8 mouse cellular contexts compared by ENCODE assay signal in genomic region chr15:80254847-80255645, GRCm38 (mm10). TPM values are rescaled to one million over a fixed set of nuclear protein-coding genes. Genes with fewer than 3 reads are reported as not detected.
A peak's percentile ranks its signal among the peaks of the same experiment; 100 is the strongest.
DNase-seq lines count a peak whose midpoint lies in the region; ATAC-seq lines count a peak whose summit lies in the region.

Gene Atf4 (plus strand): TSS chr15:80255184.

- H3K4me1 ChIP-seq in heart, embryonic 14.5 days (ENCODE audit: control insufficient read depth in 2 of 2, insufficient read depth in 2 of 2, low read length in 2 of 2): peaks cover 24 to 50% of the 10 kb centered on the region in 2 experiments
- H3K4me1 ChIP-seq in liver, embryonic 13.5 days (replicated peaks): peaks cover 81% of the 10 kb centered on the region
- H3K4me1 ChIP-seq in stomach, embryonic 16.5 days (ENCODE audit: control insufficient read depth, insufficient read depth, low read length): peaks cover 41% of the 10 kb centered on the region

- DNase-seq in c-Kit-negative CD71-positive TER-119-positive erythroid progenitor cells, embryonic 14.5 days (ENCODE audit: low read depth, low spot score): peak; percentile 95
- DNase-seq in fibroblast of lung, adult 2 months (ENCODE audit: low read depth): peak; percentile 100
- DNase-seq in kidney, postnatal 14 days: peak; percentile 99
- peak; percentile 97 for DNase-seq in liver, embryonic 13.5 days
- peak; percentile 98 for DNase-seq in neural tube, embryonic 10.5 days (ENCODE audit: extremely low spot score, low spot score)

- no peaks in the 10 kb centered on the region for H3K9me3 ChIP-seq in heart, embryonic 14.5 days (ENCODE audit: control insufficient read depth, low read length)
- no peaks in the 10 kb centered on the region for H3K9me3 ChIP-seq in liver, embryonic 13.5 days (replicated peaks)
- no peaks in the 10 kb centered on the region for H3K9me3 ChIP-seq in stomach, embryonic 16.5 days (replicated peaks; ENCODE audit: control insufficient read depth, low read length)

- no peaks in the 10 kb centered on the region for H3K27me3 ChIP-seq in heart, embryonic 14.5 days (ENCODE audit: control insufficient read depth, insufficient read depth, low read length)
- no peaks in the 10 kb centered on the region for H3K27me3 ChIP-seq in liver, embryonic 13.5 days
- H3K27me3 ChIP-seq in stomach, embryonic 16.5 days (ENCODE audit: control insufficient read depth, insufficient read depth, low read length): no peaks in the 10 kb centered on the region

- H3K36me3 ChIP-seq in heart, embryonic 14.5 days (ENCODE audit: control insufficient read depth, insufficient read depth, low read length): peaks cover 74% of the 10 kb centered on the region
- peaks cover 72% of the 10 kb centered on the region for H3K36me3 ChIP-seq in liver, embryonic 13.5 days
- peaks cover 29% of the 10 kb centered on the region for H3K36me3 ChIP-seq in stomach, embryonic 16.5 days (ENCODE audit: control insufficient read depth, insufficient read depth, low read length)

- H3K9ac ChIP-seq in heart, embryonic 14.5 days (ENCODE audit: low read length): peak within 1 kb of the TSS; percentile 100
- H3K9ac ChIP-seq in liver, embryonic 13.5 days: peak within 1 kb of the TSS; percentile 99
- H3K9ac ChIP-seq in stomach, embryonic 16.5 days (ENCODE audit: low read length): peak within 1 kb of the TSS; percentile 100

- peak; percentile 91 for ATAC-seq in CD4-positive, CD25-positive, alpha-beta regulatory T cell, adult 4 months
- ATAC-seq in heart, embryonic 14.5 days (ENCODE audit: insufficient number of reproducible peaks, insufficient read depth, low FRiP score, low read depth): peak; percentile 92
- ATAC-seq in liver, embryonic 13.5 days (ENCODE audit: low read depth): peak; percentile 86
- ATAC-seq in stomach, embryonic 16.5 days (ENCODE audit: insufficient read depth, low FRiP score): peak; percentile 93

- H3K4me2 ChIP-seq in heart, embryonic 14.5 days (ENCODE audit: low read length): peak within 1 kb of the TSS; percentile 95
- H3K4me2 ChIP-seq in liver, embryonic 13.5 days: peak within 1 kb of the TSS; percentile 94
- H3K4me2 ChIP-seq in stomach, embryonic 16.5 days (ENCODE audit: low read depth, low read length): peak within 1 kb of the TSS; percentile 94

- peak within 1 kb of the TSS; percentile 99 to 100 for H3K27ac ChIP-seq in heart, embryonic 14.5 days (replicated peaks in 1 of 2; ENCODE audit: control insufficient read depth in 1 of 2, insufficient read depth in 1 of 2, low read depth in 2 of 2, low read length in 2 of 2)
- peak within 1 kb of the TSS; percentile 99 for H3K27ac ChIP-seq in liver, embryonic 13.5 days
- peak within 1 kb of the TSS; percentile 99 for H3K27ac ChIP-seq in stomach, embryonic 16.5 days (ENCODE audit: low read length)

- peak within 1 kb of the TSS; percentile 97 to 100 for H3K4me3 ChIP-seq in heart, embryonic 14.5 days (ENCODE audit: control insufficient read depth in 1 of 2, insufficient read depth in 1 of 2, low read depth in 1 of 2, low read length in 2 of 2)
- peak within 1 kb of the TSS; percentile 79 for H3K4me3 ChIP-seq in liver, embryonic 13.5 days (replicated peaks)
- H3K4me3 ChIP-seq in stomach, embryonic 16.5 days (replicated peaks; ENCODE audit: low read length): peak within 1 kb of the TSS; percentile 100

- under 1% methylated on average over 62 of the region's 62 CpGs for WGBS in heart, embryonic 14.5 days
- WGBS in liver, embryonic 13.5 days (ENCODE audit: insufficient replicate concordance): under 1% methylated on average over 58 of the region's 62 CpGs
- WGBS in stomach, embryonic 16.5 days: under 1% methylated on average over 62 of the region's 62 CpGs

RNA-seq across cellular contexts. Expression of gene Atf4, which starts in this region (rescaled TPM):
- 10 to 100 TPM; 80.4 to 96.5 TPM for polyA plus RNA-seq in CD4-positive, CD25-positive, alpha-beta regulatory T cell, adult 4 months (2017; shearing (Covaris generic))
- 69.6 and 71.5 TPM in 2 replicates for polyA plus RNA-seq in heart, embryonic 14.5 days (2014; fragmentation: Nextera tagmentation; extraction: Ambion mirVana)
- 138 and 152 TPM in 2 replicates for polyA plus RNA-seq in liver, embryonic 13.5 days (2015; fragmentation: Nextera tagmentation; extraction: Ambion mirVana)
- 134 and 150 TPM in 2 replicates for polyA plus RNA-seq in stomach, embryonic 16.5 days (2015; fragmentation: Nextera tagmentation; extraction: Ambion mirVana)

Comparison
In these comparisons a context has a peak if more than half of its experiments do, and no peak if none do; other contexts are left out.
1. Peak in every context shown above with its lines: DNase-seq, ATAC-seq, H3K4me3 ChIP-seq and H3K27ac ChIP-seq.